In genomic region chr3:52643796-52644177, GRCm38 (mm10) we compare ENCODE assay signal across 9 mouse cellular contexts.
DNase-seq lines count a peak whose midpoint lies in the region; ATAC-seq lines count a peak whose summit lies in the region.
"Had no signal": no experiment of that assay in that cellular context is flagged by ENCODE, and none has a peak within 500 bp of the region (broad histone marks: within the 10 kb centered on the region; RNA-seq: fewer than 3 reads in every experiment).

No protein-coding gene starts in this region.

- H3K9me3 ChIP-seq in heart, embryonic 15.5 days (replicated peaks), result no peaks in the 10 kb centered on the region
- H3K9me3 ChIP-seq in hindbrain, embryonic 10.5 days, result no peaks in the 10 kb centered on the region
- no peaks in the 10 kb centered on the region for H3K9me3 ChIP-seq in neural tube, embryonic 12.5 days

- H3K9ac ChIP-seq in heart, embryonic 15.5 days, result no peak overlapping the region
- no peak overlapping the region for H3K9ac ChIP-seq in neural tube, embryonic 12.5 days
- H3K9ac ChIP-seq: liver, embryonic 14.5 days had no signal

- peak overlapping the region; percentile 34; the same call in 1 of the 2 replicates for H3K27ac ChIP-seq in heart, embryonic 15.5 days
- H3K27ac ChIP-seq in hindbrain, embryonic 10.5 days, result peak overlapping the region; percentile 86
- peak overlapping the region; percentile 17; the same call in 1 of the 2 replicates for H3K27ac ChIP-seq in neural tube, embryonic 12.5 days
- H3K27ac ChIP-seq: liver, embryonic 14.5 days had no signal

- no peak for DNase-seq in heart, postnatal 25 days (ENCODE audit: low spot score)
- no peak for DNase-seq in hindbrain, embryonic 10.5 days (ENCODE audit: low spot score)
- no peak for DNase-seq in kidney, postnatal 25 days
- no peak for DNase-seq in right cerebral cortex, adult 2 months (ENCODE audit: low spot score in 2 of 2)
- DNase-seq in left cerebral cortex, adult 11 months (ENCODE audit: low spot score), result no peak

- H3K4me1 ChIP-seq in heart, embryonic 15.5 days (replicated peaks), result peaks cover 23% of the 10 kb centered on the region
- peaks cover 56% of the 10 kb centered on the region for H3K4me1 ChIP-seq in hindbrain, embryonic 10.5 days (replicated peaks)
- H3K4me1 ChIP-seq in neural tube, embryonic 12.5 days, result peaks cover 24% of the 10 kb centered on the region

- H3K4me2 ChIP-seq in heart, embryonic 15.5 days, result no peak overlapping the region
- H3K4me2 ChIP-seq in neural tube, embryonic 12.5 days (replicated peaks), result no peak overlapping the region

- no peak for ATAC-seq in heart, embryonic 15.5 days (replicated peaks; ENCODE audit: insufficient number of reproducible peaks, insufficient read depth, low FRiP score, low read depth)
- peak; percentile 87 for ATAC-seq in activated CD4-positive, CD25-positive, alpha-beta regulatory T cell, adult 4 months
- ATAC-seq in neural tube, embryonic 12.5 days (ENCODE audit: low FRiP score, low read depth), result peak; percentile 10; the same call in 1 of the 2 replicates

- H3K36me3 ChIP-seq in heart, embryonic 15.5 days, result no peaks in the 10 kb centered on the region
- no peaks in the 10 kb centered on the region for H3K36me3 ChIP-seq in hindbrain, embryonic 10.5 days
- no peaks in the 10 kb centered on the region for H3K36me3 ChIP-seq in neural tube, embryonic 12.5 days

- intact Hi-C loops in heart, postnatal 25 days (cut with DNase I), result loop anchor here (5.0 kb wide), 5 partner anchors 39 to 381 kb away; no protein-coding TSS in a partner anchor

- H3K4me3 ChIP-seq in heart, embryonic 15.5 days, result no peak overlapping the region
- H3K4me3 ChIP-seq in hindbrain, embryonic 10.5 days, result no peak overlapping the region
- H3K4me3 ChIP-seq in neural tube, embryonic 12.5 days, result no peak overlapping the region

- no peaks in the 10 kb centered on the region for H3K27me3 ChIP-seq in heart, embryonic 15.5 days
- peaks cover 18% of the 10 kb centered on the region for H3K27me3 ChIP-seq in hindbrain, embryonic 10.5 days (ENCODE audit: insufficient read depth, poor library complexity, severe bottlenecking)
- H3K27me3 ChIP-seq in neural tube, embryonic 12.5 days (replicated peaks), result no peaks in the 10 kb centered on the region

- 82% methylated on average over 10 of the region's 10 CpGs for WGBS in heart, embryonic 15.5 days
- WGBS in hindbrain, embryonic 10.5 days, result 77% methylated on average over 10 of the region's 10 CpGs
- 61% methylated on average over 10 of the region's 10 CpGs for WGBS in neural tube, embryonic 12.5 days

Comparison
In these comparisons a context has a peak if more than half of its experiments do, and no peak if none do; other contexts are left out.
1. H3K27ac ChIP-seq: peak in every context shown above with its lines; median percentile 86 in hindbrain, embryonic 10.5 days; 34 in heart, embryonic 15.5 days; 17 in neural tube, embryonic 12.5 days.